Mouse (Mus musculus) limb, embryonic 14.5 days (tissue): ENCODE measurements around the gene Dnase2a. TPM values are rescaled to one million over a fixed set of nuclear protein-coding genes. Genes with fewer than 3 reads are reported as not detected.

Experiments
- ATAC-seq: fragments of 200-750 bp; cut with Nextera tagmentation; 2 replicates; pipeline ENCODE4 v1.8.0; 2017; ENCODE audit warnings: low read depth, moderate number of reproducible peaks, moderate TSS enrichment; ENCODE audit not compliant: low FRiP score
- DNase-seq: peaks from one replicate; pipeline ENCODE4 v3.0.0-alpha.2; 2015; ENCODE audit warnings: low spot score
- H3K27ac ChIP-seq: fragments of 300-500 bp; sonication (generic); replicated peaks from 2 replicates; pipeline ENCODE4 v1.5.1; 2014; ENCODE audit warnings: low read depth, mild to moderate bottlenecking, low read length, moderate library complexity, mixed read lengths
- H3K27me3 ChIP-seq: fragments of 300-500 bp; sonication (generic); 2 replicates; pipeline ENCODE4 v1.6.1; 2014; ENCODE audit warnings: low read length, mixed read lengths; ENCODE audit not compliant: control insufficient read depth, insufficient read depth
- H3K36me3 ChIP-seq: fragments of 300-500 bp; sonication (generic); 2 replicates; pipeline ENCODE4 v1.6.1; 2014; ENCODE audit warnings: mild to moderate bottlenecking, low read length, moderate library complexity, mixed read lengths; ENCODE audit not compliant: control insufficient read depth, insufficient read depth
- H3K4me1 ChIP-seq: fragments of 300-500 bp; sonication (generic); 2 replicates; pipeline ENCODE4 v1.6.1; 2014; ENCODE audit warnings: antibody characterized with exemption, low read length, mixed read lengths; ENCODE audit not compliant: control insufficient read depth, insufficient read depth
- H3K4me2 ChIP-seq: fragments of 300-500 bp; sonication (generic); replicated peaks from 2 replicates; pipeline ENCODE4 v1.6.1; 2014; ENCODE audit warnings: low read depth, mild to moderate bottlenecking, low read length, moderate library complexity; ENCODE audit not compliant: severe bottlenecking
- H3K4me3 ChIP-seq: fragments of 300-500 bp; sonication (generic); replicated peaks from 2 replicates; pipeline ENCODE4 v1.5.1; 2014; ENCODE audit warnings: low read length
- H3K9ac ChIP-seq: fragments of 300-500 bp; sonication (generic); 2 replicates; pipeline ENCODE4 v1.6.1; 2014; ENCODE audit warnings: mild to moderate bottlenecking, low read depth, low read length, moderate library complexity; ENCODE audit not compliant: severe bottlenecking
- H3K9me3 ChIP-seq: fragments of 300-500 bp; sonication (generic); 2 replicates; pipeline ENCODE4 v1.6.1; 2016; ENCODE audit warnings: low read length; ENCODE audit not compliant: control insufficient read depth
- POLR2A ChIP-seq: fragments of 200-500 bp; IDR thresholded peaks from 2 replicates; pipeline ENCODE4 v1.8.0; 2012; ENCODE audit warnings: inconsistent platforms, mild to moderate bottlenecking, moderate library complexity, borderline replicate concordance; ENCODE audit not compliant: insufficient read depth, insufficient read length; ENCODE audit errors: extremely low read depth
- WGBS: fragments of 180-500 bp; shearing (Covaris S2); extraction: QIAGEN DNeasy Blood & Tissue Kit; methylation state at CpG from one replicate; pipeline ENCODE4 v1.1.7; 2014; 5-methylcytosine and 5-hydroxymethylcytosine counted together
- polyA plus RNA-seq, 2 experiments: library from polyadenylated mRNA; depleted of rRNA in 1 of 2; stranded (reverse) in 1 of 2; unstranded in 1 of 2; fragments of >200 nt; fragmentation: Nextera tagmentation in 1 of 2; extraction: Ambion mirVana in 1 of 2; gene quantifications; 2 replicates each; pipeline versions ENCODE4 v1.2.1 to v1.2.3; 2012 to 2014

The Dnase2a gene
- polyA plus RNA-seq, 2 experiments = 13.8 to 18.5 TPM

DNA sequence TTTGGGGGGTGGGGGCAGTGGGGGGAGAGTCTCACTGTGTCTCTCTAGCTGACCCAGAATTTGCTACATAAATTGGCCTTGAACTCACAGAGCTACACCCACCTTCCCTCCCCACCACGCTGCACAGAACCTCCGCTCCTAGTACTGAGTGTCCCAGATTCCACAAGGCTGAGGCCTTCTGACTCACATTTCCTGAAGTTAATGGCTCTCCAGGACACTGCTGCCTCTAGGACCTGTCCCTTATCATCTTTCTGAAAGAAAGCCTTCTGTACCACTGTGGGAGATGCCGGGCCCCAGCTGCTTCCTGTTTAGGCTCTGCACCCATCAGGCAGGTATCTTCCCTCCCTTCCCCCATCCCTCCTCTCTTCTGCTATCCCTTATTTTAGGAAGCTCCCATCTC, 58.2 kb downstream of the Dnase2a start:
- ATAC-seq (no peak), DNase-seq (no peak)
- no peaks in the 10 kb centered on the region for H3K27me3 ChIP-seq
- no peaks in the 10 kb centered on the region for H3K9me3 ChIP-seq
- peak overlapping the region; percentile 60 for H3K4me2 ChIP-seq
- WGBS = 44% methylated on average over 3 of the region's 3 CpGs
- H3K4me1 ChIP-seq = peaks cover 27% of the 10 kb centered on the region
- H3K36me3 ChIP-seq = peaks cover 14% of the 10 kb centered on the region
- peak overlapping the region; percentile 49; the same call in 1 of the 2 replicates for H3K4me3 ChIP-seq
- H3K27ac ChIP-seq = no peak overlapping the region
- no peak overlapping the region for H3K9ac ChIP-seq
- TF ChIP-seq POLR2A = no peak

DNA sequence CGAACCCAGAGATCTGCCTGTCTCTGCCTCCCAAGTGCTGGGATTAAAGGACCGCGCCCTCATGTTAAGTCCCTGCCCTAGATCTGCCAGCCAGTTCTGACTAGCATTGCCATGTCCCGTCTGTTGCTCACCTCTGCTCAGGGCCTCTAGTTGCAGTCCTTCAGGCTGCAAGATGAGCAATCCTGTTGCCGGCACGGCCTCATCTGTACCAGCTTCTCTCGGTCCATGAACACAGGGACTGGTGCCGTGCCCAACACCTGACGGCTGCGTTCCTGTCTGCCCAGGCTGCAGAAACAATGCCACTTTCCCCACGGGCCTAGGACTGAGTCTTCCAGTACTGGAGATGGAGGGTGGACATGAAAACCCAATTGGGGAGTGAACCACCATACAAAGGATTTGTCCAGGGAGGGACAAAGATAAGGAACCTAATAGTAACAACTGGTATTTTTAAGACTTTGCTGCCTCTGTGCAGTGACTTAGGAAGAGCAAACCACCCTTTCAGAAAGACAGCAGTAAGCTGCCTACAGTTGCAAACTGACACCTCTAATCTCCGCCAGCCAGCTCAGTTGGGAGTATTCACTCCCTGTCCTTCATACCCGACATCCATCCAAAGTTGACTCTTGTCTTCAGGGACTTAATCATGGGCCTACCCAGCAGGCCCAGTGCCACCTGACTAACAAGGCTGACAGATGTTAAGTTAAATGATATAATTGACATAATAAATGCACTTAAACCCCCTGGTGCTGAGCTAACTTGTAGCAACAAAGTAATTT, 59.4 kb downstream of the Dnase2a start:
- Histone ChIP-seq H3K9me3 (no peaks in the 10 kb centered on the region), H3K27ac (no peak overlapping the region), H3K27me3 (no peaks in the 10 kb centered on the region), H3K4me3 (no peak overlapping the region), H3K36me3 (peaks cover 25% of the 10 kb centered on the region), H3K9ac (no peak overlapping the region), H3K4me1 (peaks cover 27% of the 10 kb centered on the region), H3K4me2 (no peak overlapping the region)
- WGBS = 91% methylated on average over 13 of the region's 13 CpGs
- TF ChIP-seq POLR2A = no peak
- ATAC-seq (no peak), DNase-seq (no peak)

DNA sequence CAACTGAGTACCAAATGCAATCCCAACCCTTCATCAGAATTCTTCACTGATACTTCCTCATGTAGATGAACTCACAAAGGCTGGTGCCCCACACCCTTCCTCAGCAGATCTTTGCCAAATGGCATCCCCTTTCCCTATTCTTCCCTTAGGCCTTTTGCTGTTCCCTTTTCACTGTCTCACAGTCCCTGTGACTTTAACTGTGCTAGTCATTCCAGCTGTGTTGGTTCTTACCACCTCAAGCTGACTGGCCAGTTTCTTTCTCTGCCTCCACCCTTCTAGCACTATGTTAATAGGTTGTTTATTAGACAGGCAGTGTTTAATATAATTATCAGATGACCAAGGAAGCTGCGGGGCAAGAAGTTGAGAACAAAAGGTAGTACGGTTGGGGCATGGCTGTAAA, 60.3 kb downstream of the Dnase2a start:
- Histone ChIP-seq H3K27me3 (no peaks in the 10 kb centered on the region), H3K36me3 (peaks cover 29% of the 10 kb centered on the region), H3K9me3 (no peaks in the 10 kb centered on the region), H3K9ac (peak overlapping the region; percentile 91), H3K4me1 (peaks cover 27% of the 10 kb centered on the region), H3K4me2 (peak overlapping the region; percentile 85), H3K4me3 (peak overlapping the region; percentile 76), H3K27ac (peak overlapping the region; percentile 80)
- ATAC-seq (no peak), DNase-seq (no peak)
- TF ChIP-seq POLR2A = no peak
- WGBS = 17% methylated on average over 2 of the region's 2 CpGs

DNA sequence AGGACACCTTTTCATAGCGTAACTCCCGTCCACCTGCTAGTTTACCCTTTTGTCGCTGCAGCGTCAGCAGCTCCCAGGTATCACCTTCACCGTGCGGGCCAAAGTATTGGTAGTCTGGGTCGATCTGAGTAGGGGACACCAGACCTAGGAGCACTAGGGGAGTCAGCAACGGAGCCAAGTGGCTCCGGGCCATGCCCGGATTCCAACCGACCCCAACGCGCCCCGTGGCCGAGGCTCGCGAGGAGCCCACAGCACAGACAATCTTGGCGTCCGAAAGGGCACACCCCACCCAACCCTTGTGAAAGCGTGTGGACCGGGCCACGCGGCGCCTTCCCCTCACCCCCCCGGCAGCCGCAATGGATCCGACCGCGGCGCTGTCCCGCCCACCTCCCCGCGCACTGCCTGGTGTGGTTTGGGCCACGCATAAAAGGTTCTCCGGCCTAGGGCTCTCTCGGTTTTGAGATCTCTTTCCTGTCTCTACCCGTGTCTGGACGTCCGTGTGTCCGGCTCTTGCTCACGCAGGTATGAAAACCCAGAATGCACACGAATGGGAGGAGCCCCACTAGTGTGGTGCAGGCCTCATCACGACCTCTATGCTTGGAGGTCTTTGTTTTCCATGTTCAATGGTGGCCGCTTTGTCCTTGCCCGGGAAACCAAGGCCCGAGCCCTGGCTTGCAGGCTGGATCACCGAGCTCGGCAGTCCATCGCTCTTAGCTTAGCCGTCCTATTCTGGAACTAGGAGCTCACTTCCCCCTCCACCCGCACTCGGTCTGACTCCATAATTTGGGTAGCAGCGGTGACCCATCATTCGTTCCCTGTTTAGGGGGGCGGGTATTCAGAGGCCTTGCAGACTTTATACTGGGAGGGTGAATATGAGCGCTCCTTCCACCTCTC, 61.1 kb downstream of the Dnase2a start, which contains the start of the genes Gm49661, Prdx2 and Rnaseh2a:
Gm49661 (minus strand) TSS at position 193 of the 894 bp plus-strand sequence.
Prdx2 (plus strand) TSS at position 347 of the 894 bp plus-strand sequence.
Rnaseh2a (minus strand) TSS at position 527 of the 894 bp plus-strand sequence.
- no peaks in the 10 kb centered on the region for H3K9me3 ChIP-seq
- WGBS = 1% methylated on average over 56 of the region's 56 CpGs
- TF ChIP-seq POLR2A = peak; percentile 40; the same call in 1 of the 2 replicates
- H3K4me2 ChIP-seq = peak within 1 kb of the TSS; percentile 85
- H3K36me3 ChIP-seq = peaks cover 36% of the 10 kb centered on the region
- no peaks in the 10 kb centered on the region for H3K27me3 ChIP-seq
- peak within 1 kb of the TSS; percentile 91 for H3K9ac ChIP-seq
- peak; percentile 66 for DNase-seq
- H3K27ac ChIP-seq = peak within 1 kb of the TSS; percentile 80
- peak within 1 kb of the TSS; percentile 76 for H3K4me3 ChIP-seq
- ATAC-seq = peak; percentile 82
- H3K4me1 ChIP-seq = peaks cover 27% of the 10 kb centered on the region

DNA sequence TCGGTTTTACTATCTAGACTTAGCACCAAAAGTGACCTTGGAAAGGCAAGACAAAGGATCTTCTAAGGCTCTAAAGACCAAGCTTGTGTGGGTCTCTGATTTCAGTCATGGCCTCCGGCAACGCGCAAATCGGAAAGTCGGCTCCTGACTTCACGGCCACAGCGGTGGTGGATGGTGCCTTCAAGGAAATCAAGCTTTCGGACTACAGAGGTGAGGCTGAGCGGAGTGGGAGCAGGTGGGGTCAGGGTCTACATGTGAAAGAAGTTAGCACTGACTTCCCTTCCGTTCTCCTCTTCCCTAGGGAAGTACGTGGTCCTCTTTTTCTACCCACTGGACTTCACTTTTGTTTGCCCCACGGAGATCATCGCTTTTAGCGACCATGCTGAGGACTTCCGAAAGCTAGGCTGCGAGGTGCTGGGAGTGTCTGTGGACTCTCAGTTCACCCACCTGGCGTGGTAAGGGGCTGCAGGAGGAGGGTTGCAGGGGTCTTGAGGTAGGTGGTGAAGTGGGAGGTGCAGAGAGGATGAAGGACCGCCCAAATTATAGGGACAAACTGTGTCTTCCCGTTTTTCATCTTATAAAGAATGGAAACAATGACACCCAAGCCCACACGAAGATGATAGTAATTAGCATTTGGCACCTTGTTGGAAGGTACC, 61.9 kb downstream of the Dnase2a start:
- Histone ChIP-seq H3K36me3 (peaks cover 37% of the 10 kb centered on the region), H3K4me3 (peak overlapping the region; percentile 76), H3K4me2 (peak overlapping the region; percentile 85), H3K27ac (peak overlapping the region; percentile 80), H3K9me3 (no peaks in the 10 kb centered on the region), H3K27me3 (no peaks in the 10 kb centered on the region), H3K4me1 (peaks cover 23% of the 10 kb centered on the region), H3K9ac (peak overlapping the region; percentile 91)
- DNase-seq (no peak), ATAC-seq (no peak)
- WGBS = 6% methylated on average over 21 of the region's 21 CpGs
- TF ChIP-seq POLR2A = no peak
